Mouse (Mus musculus) CD4-positive, CD25-positive, alpha-beta regulatory T cell, adult 2 months (primary cell): Measurements from ENCODE around the gene Riox1.
"Not testable (repeated sequence)": the region's sequence is repeated elsewhere in the genome, so short reads cannot be mapped to it uniquely, and the experiment has no call there.

Experiments
- DNase-seq: peaks from one replicate; pipeline ENCODE4 v3.0.0-alpha.2; 2012; ENCODE audit warnings: low read depth, low spot score

The Riox1 gene

DNA sequence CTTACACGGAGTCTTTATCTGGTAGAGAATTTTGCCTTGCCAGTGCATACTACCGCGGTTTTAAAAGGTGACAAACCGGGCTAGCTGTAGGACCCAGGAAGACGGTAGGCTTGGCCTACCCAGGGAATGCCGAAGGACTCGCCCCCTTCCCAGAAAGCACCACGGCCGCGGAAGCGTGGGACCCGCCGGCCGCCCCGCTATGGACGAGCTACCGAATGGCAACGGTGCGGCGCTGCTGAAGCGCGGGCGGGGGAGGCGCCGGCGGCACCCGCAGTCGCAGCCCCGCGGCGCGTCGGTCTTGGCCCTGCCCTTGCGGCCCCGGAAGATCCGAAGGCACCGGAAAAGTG, at the start of gene Riox1:
Gene Riox1, plus strand, starts transcription at position 116 of the 347 bp plus-strand sequence.
- DNase-seq, result peak; percentile 88

GRCm38 (mm10) chr12:83910451-83910850, 40.0 kb upstream of the Riox1 start:
- no peak for DNase-seq

GRCm38 (mm10) chr12:83914202-83914740, 36.1 kb upstream of the Riox1 start:
- no peak for DNase-seq

DNA sequence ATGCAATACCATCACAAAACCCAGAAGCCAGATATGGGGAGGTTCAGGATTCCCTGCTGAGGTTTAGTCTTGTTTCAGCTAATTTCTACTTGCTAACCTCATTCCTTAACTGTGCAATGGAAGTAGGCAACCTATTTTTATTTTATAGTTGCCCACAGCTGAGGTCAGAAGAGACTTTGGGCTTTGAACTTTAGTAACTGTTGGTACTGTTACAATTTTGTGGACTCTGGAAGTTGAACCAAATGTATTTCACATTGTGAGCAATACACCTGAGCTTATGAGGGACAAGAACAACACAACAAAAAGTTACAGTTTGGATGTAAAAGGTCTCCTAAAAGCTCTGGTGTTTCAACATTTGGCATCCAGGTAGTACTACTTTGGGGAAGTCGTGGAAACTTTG, 35.6 kb upstream of the Riox1 start:
- no peak for DNase-seq

DNA sequence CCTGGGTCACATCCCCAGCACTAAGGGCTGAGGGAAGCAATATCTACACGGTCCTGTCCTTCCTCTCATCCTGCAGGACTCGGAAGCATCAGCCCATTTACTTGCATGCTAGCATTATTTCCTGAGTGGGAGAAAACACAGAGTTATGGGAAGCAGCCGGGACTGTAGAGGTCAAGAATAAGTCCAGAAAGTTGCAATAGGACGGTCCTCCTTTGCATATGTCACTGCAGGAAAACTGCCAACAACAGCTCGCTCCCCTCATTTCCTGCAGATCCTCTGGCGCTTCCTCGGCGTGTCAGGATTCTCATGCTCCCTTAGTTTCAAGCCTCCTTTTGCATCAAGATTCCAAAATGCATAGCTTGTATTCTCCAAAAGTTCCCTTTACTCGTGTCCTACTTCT, 33.5 kb upstream of the Riox1 start:
- DNase-seq, result no peak

DNA sequence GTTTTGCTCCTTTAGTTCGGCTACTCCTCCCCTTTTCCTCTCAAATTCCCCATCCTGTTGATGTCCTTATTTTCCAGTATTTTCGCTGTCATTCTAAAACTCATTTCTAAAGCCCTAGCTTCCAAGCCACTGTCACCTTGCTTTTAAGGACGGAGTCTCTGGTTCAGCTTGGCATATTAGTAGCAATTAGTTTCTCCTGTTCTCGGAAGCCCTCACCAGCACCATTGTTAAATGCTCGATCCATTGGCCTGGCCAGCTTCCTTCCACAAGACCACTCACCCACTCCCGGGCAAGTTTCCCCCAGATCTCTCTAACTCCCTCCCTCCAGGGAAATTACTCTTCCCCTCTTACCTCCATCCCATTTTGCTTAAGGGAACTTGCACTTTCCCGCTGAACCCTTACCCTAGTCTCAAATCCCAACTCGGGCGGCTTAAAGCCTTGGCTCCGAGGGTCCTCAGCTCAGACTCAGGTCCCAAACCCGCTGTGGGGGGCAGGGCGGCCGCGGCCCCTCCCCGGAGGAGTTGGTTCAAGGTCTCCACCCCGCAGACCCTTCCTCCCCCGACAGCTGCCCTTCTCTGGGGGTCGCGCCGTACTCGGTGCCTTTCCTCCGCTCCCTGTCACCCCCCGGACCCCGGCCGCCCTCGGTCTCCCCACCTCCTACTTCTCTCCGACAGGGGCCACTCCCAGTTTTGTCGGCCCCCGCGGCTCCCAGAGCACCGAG, 29.5 kb upstream of the Riox1 start:
- no peak for DNase-seq

DNA sequence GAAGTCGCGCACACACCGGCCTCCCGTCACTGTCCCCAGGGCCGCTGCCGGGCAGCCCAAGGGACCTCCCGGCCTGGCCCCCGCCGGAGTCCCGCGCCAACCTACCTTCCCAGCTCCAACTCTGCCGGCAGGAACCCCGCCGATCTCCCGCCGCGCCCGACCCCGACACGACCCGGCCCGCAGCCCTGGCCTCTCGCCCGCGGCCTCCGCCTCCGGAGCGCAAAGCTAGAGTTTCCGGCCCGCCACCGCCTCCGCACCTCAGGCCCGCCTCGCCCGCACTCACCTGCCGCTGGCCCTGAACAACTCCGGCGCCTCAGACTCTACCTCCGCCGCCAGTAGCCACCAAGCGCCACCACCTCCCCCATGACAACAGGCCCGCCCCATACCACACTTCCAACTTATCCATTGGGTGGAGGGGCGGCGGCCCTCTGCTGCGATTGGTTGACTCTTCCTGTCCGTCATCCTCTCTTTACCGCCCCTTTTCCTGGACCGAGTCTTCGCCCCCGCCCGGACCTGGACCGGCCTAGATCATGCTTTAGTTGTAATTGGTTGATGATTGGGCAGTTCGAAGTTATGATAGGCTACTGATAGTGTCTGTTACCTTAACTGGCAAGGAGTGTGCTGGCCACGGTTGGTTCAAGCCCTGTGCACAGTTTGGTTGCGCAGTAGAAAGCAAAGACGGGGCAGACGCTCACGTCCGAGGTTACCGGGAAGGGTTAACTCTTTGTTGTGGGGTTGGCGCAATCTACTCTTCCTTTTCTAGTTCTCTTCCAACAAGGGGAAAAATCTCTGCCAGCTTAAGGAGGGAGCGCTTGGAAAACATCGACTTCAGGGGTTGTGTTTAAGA, 28.6 kb upstream of the Riox1 start, which contains the start of gene Numb:
Gene Numb, minus strand, starts transcription at position 400 of the 847 bp plus-strand sequence.
- DNase-seq, result peak; percentile 98

- no peak for DNase-seq
Observed at GRCm38 (mm10) chr12:83922724-83923485, 27.5 kb upstream of the Riox1 start.

DNA sequence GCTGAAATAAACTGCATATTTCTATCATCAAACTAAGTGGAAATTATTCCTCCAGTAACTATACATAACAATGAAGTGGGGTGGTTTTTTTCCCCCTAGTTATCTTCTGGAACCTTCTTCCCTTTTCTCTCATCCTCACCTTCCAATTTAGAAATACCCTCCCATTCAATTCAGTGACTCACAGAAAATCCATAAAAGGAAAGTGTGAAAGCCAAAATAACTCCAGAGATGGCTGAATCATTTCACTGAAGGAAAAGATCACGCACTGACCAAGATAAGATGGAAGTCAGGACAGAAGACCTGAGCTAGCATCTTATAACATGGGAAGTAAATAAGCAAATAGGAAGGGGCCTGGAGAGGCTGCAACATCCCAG, 26.9 kb upstream of the Riox1 start:
- DNase-seq, result no peak

- DNase-seq, result no peak
Observed at GRCm38 (mm10) chr12:83924332-83924731, 26.1 kb upstream of the Riox1 start.

DNA sequence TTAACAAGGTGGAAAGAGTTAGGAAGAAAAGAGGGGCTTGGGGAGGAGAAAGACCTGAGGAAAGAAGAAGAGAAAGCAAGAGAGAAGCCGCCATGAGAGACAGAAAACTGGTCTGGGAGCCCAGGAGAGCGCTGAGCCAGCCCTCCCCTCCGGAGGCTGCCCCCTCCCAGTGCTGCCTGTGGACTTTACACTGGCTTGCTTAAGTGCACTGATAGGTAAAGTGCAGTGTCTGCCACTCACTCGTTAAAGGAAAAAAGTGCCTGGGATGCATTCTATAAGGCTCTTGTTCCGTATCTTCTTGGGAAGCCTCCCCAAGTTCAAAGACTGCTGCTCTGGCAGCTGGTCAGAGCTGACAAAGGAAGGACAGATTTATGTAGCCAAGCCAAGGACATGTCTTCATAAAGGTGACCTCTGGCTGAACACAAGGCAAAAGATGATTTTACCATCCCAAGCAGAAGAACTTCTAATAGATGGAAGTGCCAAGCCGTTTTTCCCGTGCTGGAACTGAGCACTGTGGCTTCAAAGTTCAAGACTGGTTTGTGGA, 25.2 kb upstream of the Riox1 start:
- DNase-seq, result no peak

GRCm38 (mm10) chr12:83926061-83926460, 24.3 kb upstream of the Riox1 start:
- no peak for DNase-seq

DNA sequence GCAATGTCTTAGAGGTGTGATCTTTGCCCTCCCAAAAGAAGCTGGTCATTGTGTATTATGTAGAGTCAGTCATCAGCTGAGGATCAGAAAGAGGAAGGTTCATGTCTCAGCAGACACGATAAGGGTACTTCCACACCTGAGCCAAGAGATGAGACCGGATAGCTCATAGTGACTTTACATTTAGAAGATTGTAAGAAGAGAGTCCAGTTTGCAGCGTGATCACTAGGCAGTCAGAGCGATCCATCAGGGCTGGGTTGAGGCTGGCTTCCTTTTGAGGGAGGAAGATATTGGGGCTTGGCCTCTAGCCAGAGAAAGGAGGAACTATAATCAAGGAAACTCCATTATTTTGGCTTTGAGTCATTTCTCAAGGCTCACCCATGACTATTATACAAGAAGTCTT, 22.7 kb upstream of the Riox1 start:
- DNase-seq, result no peak

DNA sequence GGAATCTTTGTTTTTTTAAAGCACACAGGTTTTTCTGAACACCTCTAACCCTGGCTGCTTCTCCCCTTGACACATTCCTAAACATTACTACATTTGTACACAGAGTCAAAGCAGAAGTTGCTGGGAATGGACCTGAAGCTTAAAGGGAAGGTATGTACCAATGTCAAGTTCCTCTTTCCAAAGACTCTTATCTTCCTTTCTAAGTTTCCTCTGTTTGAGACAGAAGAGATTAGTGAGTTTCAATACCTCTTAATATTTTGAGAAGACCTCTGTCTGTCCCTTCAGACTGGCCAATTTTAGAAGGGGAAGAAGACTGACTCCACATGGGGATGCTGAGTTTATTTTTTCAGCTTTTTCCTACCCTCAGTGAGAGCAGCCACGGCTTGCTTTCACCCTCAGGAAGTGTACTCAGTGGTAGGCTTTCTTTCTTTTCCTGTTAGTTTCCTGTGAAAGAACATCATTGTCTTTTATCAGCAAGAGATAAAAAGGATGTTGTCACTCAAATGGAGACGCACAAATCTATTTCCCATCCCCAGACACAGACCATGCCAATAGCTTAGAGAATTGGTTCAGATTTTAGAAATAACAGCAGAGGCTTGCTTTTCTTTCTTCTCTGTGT, 21.1 kb upstream of the Riox1 start:
- peak; percentile 49 for DNase-seq

- no peak for DNase-seq
Observed at GRCm38 (mm10) chr12:83937600-83937999, 12.8 kb upstream of the Riox1 start.

GRCm38 (mm10) chr12:83938592-83938991, 11.8 kb upstream of the Riox1 start:
- not testable (repeated sequence) for DNase-seq

DNA sequence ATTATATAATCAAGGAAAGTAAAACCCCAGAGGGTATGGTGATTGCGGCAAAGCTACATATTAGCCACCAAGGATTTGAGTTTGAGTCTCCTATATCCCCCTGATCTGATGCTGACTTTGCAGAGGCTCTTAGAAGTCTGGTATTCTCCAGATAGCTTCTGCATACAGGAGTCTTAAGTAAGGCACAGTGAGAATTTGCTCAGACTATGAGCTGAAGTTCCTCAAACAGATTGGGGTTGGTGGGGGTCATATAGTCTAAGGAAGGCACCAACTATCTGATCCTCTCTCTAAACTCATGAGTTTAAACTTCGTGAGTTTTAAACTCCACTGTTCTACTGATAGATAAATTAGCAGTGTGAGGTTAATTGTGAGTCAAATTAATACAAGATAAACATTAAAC, 11.1 kb upstream of the Riox1 start:
- DNase-seq, result no peak

GRCm38 (mm10) chr12:83940031-83940430, 10.4 kb upstream of the Riox1 start:
- DNase-seq, result no peak

GRCm38 (mm10) chr12:83941938-83942337, 8.5 kb upstream of the Riox1 start:
- DNase-seq, result no peak

DNA sequence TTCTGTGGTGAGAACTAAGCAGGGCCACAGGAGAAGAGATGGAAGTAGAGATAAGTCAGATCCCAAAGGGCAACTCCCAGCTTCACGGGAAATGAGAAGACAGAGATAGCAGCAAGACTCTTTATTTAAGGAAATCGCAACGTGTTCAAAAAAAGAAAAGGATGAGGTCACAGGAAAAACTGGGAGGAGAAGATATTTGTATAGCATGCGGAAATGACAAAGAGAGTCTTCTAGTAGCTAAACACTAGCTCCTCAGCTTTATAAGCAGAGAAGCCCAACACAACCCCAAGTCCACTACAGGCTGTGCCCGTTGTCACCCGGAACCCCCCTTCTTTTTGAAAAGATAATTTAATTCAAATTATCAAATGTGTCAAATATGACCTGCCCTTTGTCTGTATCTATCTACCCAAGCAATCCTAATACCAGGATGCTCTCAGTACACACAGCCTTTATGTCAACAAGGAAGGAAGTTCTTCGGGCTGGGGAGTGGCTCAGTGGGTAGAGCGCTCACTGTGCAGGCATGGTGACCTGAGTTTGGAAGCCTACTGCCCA, 3.1 kb upstream of the Riox1 start:
- no peak for DNase-seq

DNA sequence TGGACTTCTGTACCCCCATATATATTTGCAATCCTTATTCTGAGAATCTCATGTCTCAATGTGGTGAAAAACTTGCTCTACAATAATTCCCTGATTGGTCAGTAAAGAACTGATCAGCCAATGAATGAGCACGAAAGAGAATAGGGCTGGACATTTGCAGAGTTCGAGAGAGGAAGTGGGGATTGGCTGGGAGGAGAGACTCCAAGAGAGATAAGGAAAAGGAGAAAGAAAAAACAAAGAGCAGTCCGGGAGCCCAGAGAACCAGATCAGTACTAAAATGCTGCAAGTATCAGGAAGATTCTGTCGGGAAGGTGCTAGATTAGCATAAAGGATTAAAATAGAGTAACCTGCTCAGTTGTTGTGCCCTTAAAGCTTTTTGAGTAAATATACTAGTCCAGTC, 1.4 kb upstream of the Riox1 start:
- DNase-seq, result no peak
